Mouse (Mus musculus) kidney, postnatal 0 days (tissue): ENCODE results near the gene Nemp1. TPM values are rescaled to one million over a fixed set of nuclear protein-coding genes. Genes with fewer than 3 reads are reported as not detected.

Experiments used
- ATAC-seq: fragments of 200-750 bp; cut with Nextera tagmentation; replicated peaks from 2 replicates; pipeline ENCODE4 v1.8.0; 2017; ENCODE audit warnings: low read depth, moderate number of reproducible peaks, moderate TSS enrichment, moderate library complexity; ENCODE audit not compliant: low FRiP score
- DNase-seq: peaks from one replicate; pipeline ENCODE4 v3.0.0-alpha.2; 2016; ENCODE audit warnings: low spot score
- H3K27ac ChIP-seq: fragments of 300-500 bp; sonication (generic); 2 replicates; pipeline ENCODE4 v1.5.1; 2014; ENCODE audit warnings: mild to moderate bottlenecking
- H3K27me3 ChIP-seq: fragments of 300-500 bp; sonication (generic); 2 replicates; pipeline ENCODE4 v1.6.1; 2014; ENCODE audit warnings: low read length, mixed read lengths; ENCODE audit not compliant: insufficient read depth
- H3K36me3 ChIP-seq: fragments of 300-500 bp; sonication (generic); 2 replicates; pipeline ENCODE4 v1.6.1; 2014; ENCODE audit warnings: low read length, mixed read lengths; ENCODE audit not compliant: insufficient read depth
- H3K4me1 ChIP-seq: fragments of 300-500 bp; sonication (generic); replicated peaks from 2 replicates; pipeline ENCODE4 v1.6.1; 2014; ENCODE audit warnings: antibody characterized with exemption, low read length, mixed read lengths; ENCODE audit not compliant: insufficient read depth
- H3K4me2 ChIP-seq: fragments of 300-500 bp; sonication (generic); 2 replicates; pipeline ENCODE4 v1.6.1; 2014; ENCODE audit warnings: mild to moderate bottlenecking, low read length, moderate library complexity, mixed read lengths
- H3K4me3 ChIP-seq: fragments of 300-500 bp; sonication (generic); replicated peaks from 2 replicates; pipeline ENCODE4 v1.5.1; 2014; ENCODE audit warnings: low read depth, low read length
- H3K9ac ChIP-seq: fragments of 300-500 bp; sonication (generic); 2 replicates; pipeline ENCODE4 v1.6.1; 2014; ENCODE audit warnings: low read depth, low read length
- H3K9me3 ChIP-seq: fragments of 300-500 bp; sonication (generic); replicated peaks from 2 replicates; pipeline ENCODE4 v1.6.1; 2016; ENCODE audit warnings: low read length, inconsistent platforms, mixed read lengths
- CTCF ChIP-seq: IDR thresholded peaks from 2 replicates; pipeline ENCODE4 v1.5.1; 2016; ENCODE audit warnings: antibody characterized with exemption, low read depth, mild to moderate bottlenecking, moderate library complexity
- WGBS: fragments of 180-500 bp; shearing (Covaris S2); extraction: QIAGEN DNeasy Blood & Tissue Kit; methylation state at CpG from one replicate; pipeline ENCODE4 v1.1.7; 2014; 5-methylcytosine and 5-hydroxymethylcytosine counted together
- polyA plus RNA-seq: library from polyadenylated mRNA; unstranded; fragments of >200 nt; fragmentation: Nextera tagmentation; extraction: Ambion mirVana; gene quantifications from 2 replicates; pipeline ENCODE4 v1.2.1, GENCODE M21; 2015

Nemp1 gene
- polyA plus RNA-seq, 1 experiment from 2014 or later: 6.6 TPM

DNA sequence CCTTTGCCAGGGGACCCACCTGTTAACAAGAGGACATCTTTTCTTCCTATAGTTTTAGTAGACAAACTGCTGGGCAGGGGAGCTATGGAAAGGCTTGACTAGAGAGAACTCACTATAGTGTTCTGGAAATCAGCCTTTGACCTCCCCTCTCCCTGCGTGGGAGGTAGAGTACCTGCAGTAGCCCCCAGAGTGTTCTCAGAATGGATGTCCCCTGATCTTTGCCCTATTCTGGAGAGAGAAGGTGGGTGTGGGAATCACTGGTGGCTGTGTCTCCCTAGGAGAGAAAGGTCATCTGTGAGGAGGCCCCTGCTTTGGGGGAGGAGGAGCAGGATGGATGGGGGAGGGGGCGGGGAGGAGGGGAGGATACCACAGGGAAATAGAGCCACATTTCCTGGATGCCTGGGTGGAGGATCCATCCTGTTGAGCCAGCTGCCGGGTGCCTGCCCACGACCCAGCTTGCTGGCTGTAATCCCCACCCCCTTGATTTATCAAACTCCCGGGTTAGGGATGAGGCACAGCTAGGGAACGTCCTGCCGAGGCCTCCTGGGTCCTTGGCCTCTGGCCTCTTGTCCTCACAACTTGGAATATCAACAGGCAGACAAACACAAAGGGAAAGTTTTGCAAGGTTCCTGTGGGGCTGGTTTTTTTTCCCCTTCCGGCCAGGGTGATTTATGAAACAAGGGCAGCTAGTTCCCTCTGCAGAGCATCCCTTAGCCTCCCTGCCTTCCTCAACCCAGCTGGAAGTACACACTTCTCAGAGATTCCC, 82.3 kb downstream of the Nemp1 start:
- DNase-seq (peak; percentile 86), ATAC-seq (peak; percentile 42)
- TF ChIP-seq CTCF: no peak
- Histone ChIP-seq H3K36me3 (peaks cover 15% of the 10 kb centered on the region), H3K9me3 (no peaks in the 10 kb centered on the region), H3K4me3 (0 out of 2 replicates have a peak overlapping the region, but pooled peaks have one; percentile 4), H3K9ac (0 out of 2 replicates have a peak overlapping the region, but pooled peaks have one; percentile 13), H3K27me3 (no peaks in the 10 kb centered on the region), H3K4me2 (peak overlapping the region; percentile 30), H3K4me1 (peaks cover 13% of the 10 kb centered on the region; the same call in 1 of the 2 replicates), H3K27ac (peak overlapping the region; percentile 85)
- WGBS: 5% methylated on average over 8 of the region's 8 CpGs

DNA sequence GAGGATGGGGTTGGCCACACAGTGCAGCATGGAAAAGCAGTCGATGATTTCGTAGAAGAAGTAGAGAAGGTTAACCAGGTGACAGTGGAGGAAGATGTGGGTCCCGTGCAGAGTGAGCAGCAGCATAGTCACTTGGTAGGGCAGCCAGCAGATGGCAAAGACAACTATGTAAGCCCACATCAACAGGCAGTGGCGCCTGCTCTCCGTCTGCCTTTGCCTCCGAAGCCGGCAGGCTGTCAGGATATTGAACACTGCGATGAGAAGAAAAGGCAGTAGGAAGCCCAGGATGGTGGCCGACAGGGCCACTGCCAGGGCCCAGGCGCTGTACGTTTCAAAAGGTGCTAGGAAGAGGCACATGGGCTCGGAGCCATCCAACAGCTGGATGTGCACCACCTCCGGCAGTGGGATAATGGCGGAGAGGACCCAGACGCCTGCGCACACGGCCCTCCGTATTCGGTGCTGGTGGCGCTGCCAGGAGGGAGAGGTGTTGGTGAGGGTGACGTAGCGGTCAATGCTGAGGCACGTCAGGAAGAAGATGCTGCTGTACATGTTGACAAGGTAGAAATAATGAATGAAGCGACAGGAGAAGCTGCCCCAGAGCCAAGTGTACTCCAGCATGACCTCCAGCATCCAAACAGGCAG, 83.6 kb downstream of the Nemp1 start:
- 63% methylated on average over 24 of the region's 24 CpGs for WGBS
- ATAC-seq (no peak), DNase-seq (no peak)
- Histone ChIP-seq H3K4me1 (peaks cover 23% of the 10 kb centered on the region; the same call in 1 of the 2 replicates), H3K4me2 (peak overlapping the region; percentile 30), H3K4me3 (peak overlapping the region; percentile 20), H3K9ac (no peak overlapping the region), H3K27ac (peak overlapping the region; percentile 85), H3K36me3 (peaks cover 7% of the 10 kb centered on the region), H3K9me3 (no peaks in the 10 kb centered on the region), H3K27me3 (no peaks in the 10 kb centered on the region)
- no peak for TF ChIP-seq CTCF

Other genes starting within 250 kb of the Nemp1 start
- gene Stac3, start 165.2 kb upstream of the Nemp1 start, polyA plus RNA-seq: 0.16 and 0.31 TPM in 2 replicates
- gene Ndufa4l2, start 151.9 kb upstream of the Nemp1 start, polyA plus RNA-seq: 57.8 and 63.2 TPM in 2 replicates
- 71.1 and 76.0 TPM in 2 replicates for gene Shmt2, start 144.5 kb upstream of the Nemp1 start, polyA plus RNA-seq
- 0.93 and 1.1 TPM in 2 replicates for gene Nxph4, start 132.3 kb upstream of the Nemp1 start, polyA plus RNA-seq
- 42.6 and 44.5 TPM in 2 replicates for gene Lrp1, start 45.8 kb upstream of the Nemp1 start, polyA plus RNA-seq
- 26.2 and 27.0 TPM in 2 replicates for gene Stat6, start 23.9 kb upstream of the Nemp1 start, polyA plus RNA-seq
- 21.5 and 24.3 TPM in 2 replicates for gene Nab2, start 1.7 kb downstream of the Nemp1 start, polyA plus RNA-seq
- 0.07 and 0.18 TPM in 2 replicates for gene Myo1a, start 38.3 kb downstream of the Nemp1 start, polyA plus RNA-seq
- gene Tac2, start 57.6 kb downstream of the Nemp1 start, polyA plus RNA-seq: 2.5 and 2.6 TPM in 2 replicates
- gene Zbtb39, start 72.6 kb downstream of the Nemp1 start, polyA plus RNA-seq: 2.8 and 3.0 TPM in 2 replicates
- gene Gpr182, start 84.8 kb downstream of the Nemp1 start, polyA plus RNA-seq: 8.3 and 8.9 TPM in 2 replicates
- gene Rdh1, start 92.8 kb downstream of the Nemp1 start, polyA plus RNA-seq: 0.21 and 0.28 TPM in 2 replicates
- gene Rdh16f1, start 92.9 kb downstream of the Nemp1 start, polyA plus RNA-seq: 0.87 and 0.98 TPM in 2 replicates
- gene Rdh9, start 109.5 kb downstream of the Nemp1 start, polyA plus RNA-seq: not detected in 2 replicates
- 12.7 and 13.1 TPM in 2 replicates for gene Rdh16, start 134.3 kb downstream of the Nemp1 start, polyA plus RNA-seq
- gene Rdh19, start 183.0 kb downstream of the Nemp1 start, polyA plus RNA-seq: 11.4 and 12.6 TPM in 2 replicates
- 2.1 and 2.3 TPM in 2 replicates for gene Rdh16f2, start 199.6 kb downstream of the Nemp1 start, polyA plus RNA-seq
- gene Rdh7, start 221.9 kb downstream of the Nemp1 start, polyA plus RNA-seq: 0.13 and 0.21 TPM in 2 replicates
- gene Sdr9c7, start 231.6 kb downstream of the Nemp1 start, polyA plus RNA-seq: not detected in 2 replicates